Mouse (Mus musculus) midbrain, embryonic 13.5 days (tissue): ENCODE measurements around the gene Btrc. TPM values are rescaled to one million over a fixed set of nuclear protein-coding genes. Genes with fewer than 3 reads are reported as not detected.
"Not testable (repeated sequence)": the region's sequence is repeated elsewhere in the genome, so short reads cannot be mapped to it uniquely, and the experiment has no call there.

Experiments
- ATAC-seq: fragments of 200-750 bp; cut with Nextera tagmentation; 2 replicates; pipeline ENCODE4 v1.8.0; 2017; ENCODE audit warnings: mild to moderate bottlenecking, moderate TSS enrichment, moderate library complexity
- H3K27ac ChIP-seq: fragments of 300-500 bp; sonication (generic); 2 replicates; pipeline ENCODE4 v1.5.1; 2015; ENCODE audit warnings: inconsistent platforms, mild to moderate bottlenecking, moderate library complexity
- H3K27me3 ChIP-seq: fragments of 300-500 bp; sonication (generic); 2 replicates; pipeline ENCODE4 v1.6.1; 2015; ENCODE audit warnings: mild to moderate bottlenecking, inconsistent platforms
- H3K36me3 ChIP-seq: fragments of 300-500 bp; sonication (generic); 2 replicates; pipeline ENCODE4 v1.6.1; 2015; ENCODE audit warnings: mild to moderate bottlenecking, inconsistent platforms
- H3K4me1 ChIP-seq: fragments of 300-500 bp; sonication (generic); replicated peaks from 2 replicates; pipeline ENCODE4 v1.6.1; 2015; ENCODE audit warnings: inconsistent platforms
- H3K4me2 ChIP-seq: fragments of 300-500 bp; sonication (generic); replicated peaks from 2 replicates; pipeline ENCODE4 v1.6.1; 2015; ENCODE audit warnings: moderate library complexity, mild to moderate bottlenecking, inconsistent platforms
- H3K4me3 ChIP-seq: fragments of 300-500 bp; sonication (generic); replicated peaks from 2 replicates; pipeline ENCODE4 v1.5.1; 2015; ENCODE audit warnings: mild to moderate bottlenecking, inconsistent platforms
- H3K9ac ChIP-seq: fragments of 300-500 bp; sonication (generic); replicated peaks from 2 replicates; pipeline ENCODE4 v1.6.1; 2015; ENCODE audit warnings: mild to moderate bottlenecking, inconsistent platforms
- H3K9me3 ChIP-seq: fragments of 300-500 bp; sonication (generic); 2 replicates; pipeline ENCODE4 v1.6.1; 2016; ENCODE audit warnings: mild to moderate bottlenecking, inconsistent platforms
- WGBS: fragments of 180-500 bp; shearing (Covaris S2); methylation state at CpG from one replicate; pipeline ENCODE4 v1.1.7; 2015; 5-methylcytosine and 5-hydroxymethylcytosine counted together
- polyA plus RNA-seq: library from polyadenylated mRNA; unstranded; fragments of >200 nt; fragmentation: Nextera tagmentation; extraction: Ambion mirVana; gene quantifications from 2 replicates; pipeline ENCODE4 v1.2.1, GENCODE M21; 2015

Gene Btrc
- polyA plus RNA-seq, 1 experiment from 2014 or later, result 62.7 TPM

- 0% methylated on average over 36 of the region's 58 CpGs for WGBS
- peaks cover 79% of the 10 kb centered on the region for H3K27me3 ChIP-seq
- peak overlapping the region; percentile 11 for H3K27ac ChIP-seq
- peak; percentile 63 for ATAC-seq
- peak overlapping the region; percentile 66 for H3K9ac ChIP-seq
- peak overlapping the region; percentile 67 for H3K4me2 ChIP-seq
- H3K36me3 ChIP-seq, result no peaks in the 10 kb centered on the region
- peak overlapping the region; percentile 43 for H3K4me3 ChIP-seq
- H3K9me3 ChIP-seq, result no peaks in the 10 kb centered on the region
- peaks cover 26% of the 10 kb centered on the region for H3K4me1 ChIP-seq
Measured at GRCm38 (mm10) chr19:45541409-45542041, 178.0 kb downstream of the Btrc start.

DNA sequence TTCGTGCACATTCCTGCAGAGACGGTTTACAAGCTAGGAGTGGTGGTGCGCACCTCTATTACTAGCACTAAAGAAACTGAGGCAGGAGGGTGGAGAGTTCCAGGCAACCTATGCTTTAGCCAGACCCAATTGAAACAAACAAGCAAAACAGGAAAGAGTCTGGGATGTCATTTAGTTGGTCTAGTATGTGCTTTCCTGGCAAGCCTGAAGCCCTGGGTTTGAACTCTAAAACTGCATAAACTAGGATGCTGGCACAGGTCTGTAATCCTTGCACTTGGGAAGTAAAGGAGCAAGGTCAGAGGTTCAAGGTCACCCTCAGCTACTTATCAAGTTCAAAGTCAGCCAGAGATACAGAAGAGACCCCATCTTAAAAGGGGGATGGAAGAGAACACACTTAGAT, 178.5 kb downstream of the Btrc start:
- H3K4me2 ChIP-seq, result peak overlapping the region; percentile 67
- no peaks in the 10 kb centered on the region for H3K9me3 ChIP-seq
- no peaks in the 10 kb centered on the region for H3K36me3 ChIP-seq
- peaks cover 26% of the 10 kb centered on the region for H3K4me1 ChIP-seq
- H3K27ac ChIP-seq, result peak overlapping the region; percentile 11
- H3K27me3 ChIP-seq, result peaks cover 85% of the 10 kb centered on the region
- peak overlapping the region; percentile 66 for H3K9ac ChIP-seq
- ATAC-seq, result no peak
- 14% methylated on average over 3 of the region's 3 CpGs for WGBS
- peak overlapping the region; percentile 43 for H3K4me3 ChIP-seq

- peak overlapping the region; percentile 44; the same call in 1 of the 2 replicates for H3K9ac ChIP-seq
- no peaks in the 10 kb centered on the region for H3K9me3 ChIP-seq
- H3K27ac ChIP-seq, result no peak overlapping the region
- H3K4me3 ChIP-seq, result peak overlapping the region; percentile 31
- H3K36me3 ChIP-seq, result no peaks in the 10 kb centered on the region
- peak overlapping the region; percentile 64 for H3K4me2 ChIP-seq
- H3K4me1 ChIP-seq, result peaks cover 34% of the 10 kb centered on the region
- ATAC-seq, result no peak
- 1% methylated on average over 20 of the region's 26 CpGs for WGBS
- H3K27me3 ChIP-seq, result peaks cover 86% of the 10 kb centered on the region
Measured at GRCm38 (mm10) chr19:45544152-45544924, 180.8 kb downstream of the Btrc start.

DNA sequence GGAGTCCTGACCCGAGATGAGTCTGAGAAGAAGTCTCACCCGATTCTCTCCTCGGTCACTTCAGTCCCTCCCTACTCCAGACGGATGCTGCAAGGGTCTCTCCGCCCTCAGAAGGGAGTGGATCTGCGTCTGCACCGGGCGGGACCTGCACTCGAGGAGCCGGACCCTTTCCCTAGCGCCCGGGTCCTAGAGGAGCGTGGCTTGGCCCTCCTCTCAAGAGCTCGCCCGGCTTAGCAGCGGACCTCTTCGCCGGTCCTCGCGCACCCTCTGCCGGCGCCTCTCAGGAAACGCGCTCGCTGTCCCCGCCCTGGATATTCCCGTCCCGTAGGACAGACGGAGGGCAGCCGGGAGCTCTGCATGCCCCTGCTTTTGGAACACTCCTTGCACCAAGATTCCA, 181.4 kb downstream of the Btrc start:
- WGBS, result under 1% methylated on average over 30 of the region's 30 CpGs
- Histone ChIP-seq H3K4me2 (peak overlapping the region; percentile 64), H3K4me3 (peak overlapping the region; percentile 31), H3K27me3 (peaks cover 86% of the 10 kb centered on the region), H3K9me3 (no peaks in the 10 kb centered on the region), H3K9ac (peak overlapping the region; percentile 44; the same call in 1 of the 2 replicates), H3K27ac (no peak overlapping the region), H3K36me3 (no peaks in the 10 kb centered on the region), H3K4me1 (peaks cover 35% of the 10 kb centered on the region)
- ATAC-seq, result peak; percentile 71

- H3K9me3 ChIP-seq, H3K9ac ChIP-seq, H3K27ac ChIP-seq, ATAC-seq, H3K4me2 ChIP-seq, H3K4me3 ChIP-seq: not testable (repeated sequence)
- H3K36me3 ChIP-seq, result peaks cover 11% of the 10 kb centered on the region
- H3K4me1 ChIP-seq, result peaks cover 15% of the 10 kb centered on the region
- H3K27me3 ChIP-seq, result peaks cover 62% of the 10 kb centered on the region
Measured at GRCm38 (mm10) chr19:45548196-45548595, 184.7 kb downstream of the Btrc start.

GRCm38 (mm10) chr19:45549128-45549915, 185.8 kb downstream of the Btrc start:
- H3K27ac ChIP-seq, result no peak overlapping the region
- no peak overlapping the region for H3K4me3 ChIP-seq
- ATAC-seq, result no peak
- peaks cover 22% of the 10 kb centered on the region for H3K36me3 ChIP-seq
- H3K4me1 ChIP-seq, result peaks cover 15% of the 10 kb centered on the region
- H3K9me3 ChIP-seq, result no peaks in the 10 kb centered on the region
- WGBS, result 61% methylated on average over 23 of the region's 23 CpGs
- H3K27me3 ChIP-seq, result peaks cover 51% of the 10 kb centered on the region
- H3K4me2 ChIP-seq, result no peak overlapping the region
- no peak overlapping the region for H3K9ac ChIP-seq

DNA sequence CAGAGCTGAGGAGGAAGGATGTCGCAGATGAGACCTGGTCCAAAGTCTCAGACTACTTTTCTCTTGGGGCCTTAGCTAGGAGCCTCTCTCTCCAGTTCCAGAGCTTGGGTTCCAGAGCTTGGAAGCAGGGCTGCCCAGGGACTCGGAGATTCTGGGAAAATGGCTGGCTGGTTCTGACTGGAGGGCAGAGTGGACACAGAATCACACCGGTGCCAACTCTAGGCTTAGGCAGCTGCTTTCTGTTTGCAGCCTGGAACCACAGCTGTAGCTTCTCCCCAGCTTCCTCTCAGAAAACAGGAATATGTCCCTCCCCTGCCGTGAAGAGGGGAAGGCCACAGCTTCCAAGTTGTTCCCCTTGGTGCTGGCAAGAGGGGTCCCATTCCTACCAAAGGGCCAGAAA, 186.4 kb downstream of the Btrc start:
- Histone ChIP-seq H3K36me3 (peaks cover 29% of the 10 kb centered on the region), H3K9ac (no peak overlapping the region), H3K9me3 (no peaks in the 10 kb centered on the region), H3K4me3 (no peak overlapping the region), H3K27ac (no peak overlapping the region), H3K4me1 (peaks cover 9% of the 10 kb centered on the region), H3K4me2 (no peak overlapping the region), H3K27me3 (peaks cover 46% of the 10 kb centered on the region)
- no peak for ATAC-seq
- WGBS, result 88% methylated on average over 4 of the region's 4 CpGs

DNA sequence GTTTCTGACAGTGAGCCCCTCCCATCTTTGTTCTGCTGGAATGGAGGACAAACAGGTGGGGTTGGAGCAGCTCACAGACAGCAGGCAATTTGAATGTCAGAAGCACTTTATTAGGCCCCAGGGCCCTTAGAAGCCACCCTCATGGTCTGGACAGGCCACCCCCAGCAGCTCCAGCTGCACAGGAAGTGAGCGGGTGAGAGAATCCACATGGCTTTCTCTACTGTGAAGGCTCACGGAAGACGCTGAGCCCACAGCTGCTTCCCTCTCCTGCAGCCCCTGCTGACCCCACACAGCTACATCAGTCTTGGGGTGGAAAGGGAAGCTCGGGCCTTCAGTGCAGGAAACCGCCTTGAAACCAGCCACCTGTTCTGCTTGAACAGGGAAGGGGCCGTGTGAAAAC, 188.7 kb downstream of the Btrc start:
- no peak overlapping the region for H3K9ac ChIP-seq
- 87% methylated on average over 6 of the region's 6 CpGs for WGBS

DNA sequence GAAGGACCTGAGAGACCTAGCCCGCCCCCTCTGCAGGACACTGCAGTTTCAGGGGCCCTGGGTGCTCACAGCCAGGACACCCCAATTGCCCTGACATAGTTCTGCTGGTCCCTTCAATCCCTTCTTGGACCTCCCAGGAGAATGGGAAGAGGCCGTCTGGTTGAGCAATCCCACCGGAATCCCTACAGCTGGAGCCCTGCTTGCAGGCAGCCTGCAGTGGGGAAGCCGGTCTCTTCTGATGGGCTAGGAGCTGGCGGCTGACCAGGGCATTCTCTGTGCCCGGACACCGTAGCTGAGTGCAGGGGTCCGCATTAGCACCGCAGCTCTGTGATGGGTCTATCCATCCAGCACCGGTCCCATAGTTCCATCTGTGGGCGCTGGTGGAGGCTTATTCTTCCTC, 190.6 kb downstream of the Btrc start:
- 95% methylated on average over 11 of the region's 11 CpGs for WGBS
- Histone ChIP-seq H3K9me3 (no peaks in the 10 kb centered on the region), H3K36me3 (peaks cover 52% of the 10 kb centered on the region), H3K4me3 (no peak overlapping the region), H3K27ac (no peak overlapping the region), H3K9ac (no peak overlapping the region), H3K27me3 (peaks cover 13% of the 10 kb centered on the region), H3K4me1 (peaks cover 3% of the 10 kb centered on the region), H3K4me2 (no peak overlapping the region)
- no peak for ATAC-seq

More for the DNA sequence above, 188.7 kb downstream of the Btrc start:
- Histone ChIP-seq H3K4me2 (no peak overlapping the region), H3K36me3 (peaks cover 44% of the 10 kb centered on the region), H3K4me1 (peaks cover 9% of the 10 kb centered on the region), H3K27ac (no peak overlapping the region), H3K27me3 (peaks cover 25% of the 10 kb centered on the region), H3K9me3 (no peaks in the 10 kb centered on the region), H3K4me3 (no peak overlapping the region)
- no peak for ATAC-seq

- Histone ChIP-seq H3K9ac (peak within 1 kb of the TSS; percentile 87), H3K9me3 (no peaks in the 10 kb centered on the region), H3K27me3 (peaks cover 34% of the 10 kb centered on the region), H3K27ac (peak within 1 kb of the TSS; percentile 66), H3K4me2 (peak within 1 kb of the TSS; percentile 96), H3K36me3 (peaks cover 19% of the 10 kb centered on the region), H3K4me1 (peaks cover 12% of the 10 kb centered on the region), H3K4me3 (peak within 1 kb of the TSS; percentile 76)
- WGBS, result under 1% methylated on average over 35 of the region's 35 CpGs
- ATAC-seq, result peak; percentile 93
Measured at GRCm38 (mm10) chr19:45560153-45560890, 196.8 kb downstream of the Btrc start, which contains the start of the genes Poll and Gm17018. TSS of gene Poll (minus strand) at chr19:45560531. TSS of gene Gm17018 (plus strand) at chr19:45560615.

- no peak overlapping the region for H3K4me2 ChIP-seq
- 60% methylated on average over 15 of the region's 15 CpGs for WGBS
- H3K4me3 ChIP-seq, result no peak overlapping the region
- peaks cover 21% of the 10 kb centered on the region for H3K4me1 ChIP-seq
- H3K36me3 ChIP-seq, result no peaks in the 10 kb centered on the region; the same call in 1 of the 2 replicates
- no peak overlapping the region for H3K9ac ChIP-seq
- H3K27ac ChIP-seq, result no peak overlapping the region
- H3K9me3 ChIP-seq, result no peaks in the 10 kb centered on the region
- H3K27me3 ChIP-seq, result peaks cover 87% of the 10 kb centered on the region
- no peak for ATAC-seq
Measured at GRCm38 (mm10) chr19:45565925-45566715, 202.6 kb downstream of the Btrc start.
